Mouse (Mus musculus) ES-E14 (cell line): Measurements from ENCODE around the gene Rundc1. TPM values are rescaled to one million over a fixed set of nuclear protein-coding genes. Genes with fewer than 3 reads are reported as not detected.

Source experiments
- DNase-seq: peaks from one replicate; pipeline ENCODE4 v3.0.0-alpha.2; 2013; ENCODE audit warnings: low read depth, low spot score
- H3K27ac ChIP-seq: 2 replicates; pipeline ENCODE4 v1.5.1; 2012; ENCODE audit warnings: low read depth, mild to moderate bottlenecking, low read length, moderate library complexity, mixed read lengths; ENCODE audit not compliant: poor library complexity, insufficient read depth, severe bottlenecking
- H3K36me3 ChIP-seq: 2 replicates; pipeline ENCODE4 v1.6.1; 2012; ENCODE audit warnings: mild to moderate bottlenecking, low read length, moderate library complexity, mixed read lengths; ENCODE audit not compliant: control insufficient read depth, poor library complexity, insufficient read depth, severe bottlenecking
- H3K4me1 ChIP-seq, 2 experiments: fragments of 150-350 bp in 1 of 2; sonication (generic) in 1 of 2; 2 replicates each; pipeline ENCODE4 v1.6.1; 2012; ENCODE audit warnings: low read length in 2 of 2, mild to moderate bottlenecking in 1 of 2, mixed read lengths in 1 of 2; ENCODE audit not compliant: control insufficient read depth in 2 of 2, insufficient read depth in 2 of 2, poor library complexity in 1 of 2
- H3K4me3 ChIP-seq, 2 experiments: fragments of 150-350 bp in 1 of 2; sonication (generic) in 1 of 2; 2 replicates each; pipeline ENCODE4 v1.5.1; 2012; ENCODE audit warnings: low read length in 2 of 2, low read depth in 1 of 2, mild to moderate bottlenecking in 1 of 2, mixed read lengths in 1 of 2; ENCODE audit not compliant: insufficient read depth in 1 of 2, poor library complexity in 1 of 2, severe bottlenecking in 1 of 2
- H3K9ac ChIP-seq: 2 replicates; pipeline ENCODE4 v1.6.1; 2012; ENCODE audit warnings: low read depth, mild to moderate bottlenecking, low read length, mixed read lengths; ENCODE audit not compliant: poor library complexity, insufficient read depth, severe bottlenecking
- H3K9me3 ChIP-seq: fragments of 150-350 bp; sonication (generic); 2 replicates; pipeline ENCODE4 v1.6.1; 2012; ENCODE audit warnings: low read depth, mild to moderate bottlenecking, low read length; ENCODE audit not compliant: control insufficient read depth, insufficient read depth
- CHD2 ChIP-seq: IDR thresholded peaks from 2 replicates; pipeline ENCODE4 v1.6.1; 2014; ENCODE audit warnings: mild to moderate bottlenecking, low read depth, low read length, inconsistent platforms
- HCFC1 ChIP-seq: IDR thresholded peaks from 2 replicates; pipeline ENCODE4 v1.6.1; 2012; ENCODE audit warnings: low read length, inconsistent platforms, borderline replicate concordance; ENCODE audit not compliant: insufficient read depth
- MAFK ChIP-seq: IDR thresholded peaks from 2 replicates; pipeline ENCODE4 v1.6.1; 2014; ENCODE audit warnings: mild to moderate bottlenecking, low read depth, low read length, inconsistent platforms; ENCODE audit not compliant: insufficient read depth
- ZC3H11A ChIP-seq: IDR thresholded peaks from 2 replicates; pipeline ENCODE4 v1.6.1; 2012; ENCODE audit warnings: low read depth, mild to moderate bottlenecking, inconsistent platforms, low read length, borderline replicate concordance
- ZNF384 ChIP-seq: IDR thresholded peaks from 2 replicates; pipeline ENCODE4 v1.6.1; 2012; ENCODE audit warnings: low read depth, low read length, inconsistent platforms
- in situ Hi-C, 2 experiments: fragments of 600-800 bp; cut with MboI; formaldehyde crosslinking; loops; one replicate each; pipeline ENCODE4 v1.15.1; 2025; ENCODE audit warnings: low sequenced_read_pairs in 2 of 2, inconsistent platforms in 1 of 2; ENCODE audit not compliant: unreplicated experiment in 2 of 2
- total RNA-seq: library from RNA; depleted of rRNA; stranded (reverse); fragments of 300-350 nt; gene quantifications from 2 replicates; pipeline ENCODE4 v1.2.3, GENCODE M21; 2012

Gene Rundc1
- total RNA-seq, 1 experiment: 6.9 TPM

DNA sequence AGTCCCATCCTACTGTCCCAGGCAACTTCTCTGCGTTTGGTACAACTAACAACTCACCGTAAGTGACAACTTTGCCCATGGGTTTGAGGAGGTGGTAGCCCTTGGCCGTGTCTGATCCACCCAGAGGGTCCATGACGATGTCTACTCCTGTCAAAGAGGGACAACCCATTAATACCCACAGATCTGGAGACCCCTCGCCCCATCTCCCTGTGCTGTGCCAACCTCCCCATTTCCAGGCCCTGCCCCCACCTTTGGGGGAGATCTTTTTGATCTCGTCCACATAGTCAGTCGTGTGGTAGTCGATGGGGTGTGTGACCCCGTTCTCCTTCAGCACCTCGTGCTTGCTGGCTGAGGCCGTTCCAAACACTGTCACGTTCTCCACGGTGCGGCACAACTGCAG, 37.3 kb downstream of the Rundc1 start:
- H3K27ac ChIP-seq: no peak overlapping the region

DNA sequence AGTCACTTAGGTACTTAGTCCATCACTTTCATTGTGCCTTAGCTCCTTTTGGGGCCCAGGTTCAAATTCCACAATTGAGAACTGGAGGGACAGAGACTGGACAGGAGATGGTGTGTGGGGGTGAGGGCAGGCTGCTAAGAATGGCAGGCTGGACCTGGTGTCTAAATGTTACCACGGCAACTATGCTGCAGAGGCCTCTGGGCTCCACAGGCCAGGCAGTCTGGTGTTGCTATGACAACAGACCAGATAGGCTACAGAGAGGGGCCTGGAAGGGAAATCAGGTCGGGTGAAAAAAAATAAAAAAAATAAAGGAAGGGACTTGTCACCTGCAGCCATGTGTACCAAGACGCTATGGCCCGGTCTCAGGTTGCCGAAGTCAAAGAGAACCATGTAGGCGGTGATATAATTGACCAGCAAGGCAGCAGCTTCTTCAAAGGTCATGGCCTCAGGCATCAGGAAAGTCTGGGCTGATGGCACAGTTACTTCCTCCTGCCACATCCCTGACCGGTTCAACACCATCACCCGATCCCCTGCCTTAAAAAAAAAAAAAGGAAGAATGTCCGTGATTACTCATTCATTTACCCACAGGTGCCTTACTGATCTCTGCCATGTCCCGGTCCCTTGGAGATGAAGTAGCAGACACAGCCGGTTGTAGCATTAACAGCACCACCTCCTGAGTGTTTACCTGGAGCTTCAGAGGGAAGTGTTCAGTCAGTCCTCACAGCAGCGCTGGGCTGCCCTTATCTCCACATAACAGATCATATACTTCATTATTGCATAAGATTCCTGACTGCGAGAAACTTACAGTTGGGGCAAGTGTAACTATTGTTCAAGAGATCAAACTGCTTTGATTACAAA, 37.9 kb downstream of the Rundc1 start:
- Histone ChIP-seq H3K36me3 (peaks cover 23% of the 10 kb centered on the region), H3K27ac (no peak overlapping the region), H3K4me1 (peaks cover 11 to 41% of the 10 kb centered on the region in 2 experiments; a peak in 3 of 4 replicates), H3K9ac (no peak overlapping the region), H3K4me3 (no peak overlapping the region), H3K9me3 (no peaks in the 10 kb centered on the region)
- no peak for TF ChIP-seq ZC3H11A
- TF ChIP-seq MAFK: no peak
- TF ChIP-seq ZNF384: no peak
- no peak for TF ChIP-seq HCFC1
- no peak for TF ChIP-seq CHD2
- no peak for DNase-seq
- in situ Hi-C loops: no loop called here

More for the DNA sequence above, 37.3 kb downstream of the Rundc1 start:
- in situ Hi-C loops: no loop called here
- H3K9me3 ChIP-seq: no peaks in the 10 kb centered on the region
- TF ChIP-seq CHD2: no peak
- TF ChIP-seq MAFK: no peak
- TF ChIP-seq ZNF384: no peak
- no peak for TF ChIP-seq HCFC1
- no peak for DNase-seq
- peaks cover 11 to 41% of the 10 kb centered on the region in 2 experiments; a peak in 3 of 4 replicates for H3K4me1 ChIP-seq
- H3K36me3 ChIP-seq: peaks cover 23% of the 10 kb centered on the region
- no peak overlapping the region for H3K9ac ChIP-seq
- H3K4me3 ChIP-seq: no peak overlapping the region

DNA sequence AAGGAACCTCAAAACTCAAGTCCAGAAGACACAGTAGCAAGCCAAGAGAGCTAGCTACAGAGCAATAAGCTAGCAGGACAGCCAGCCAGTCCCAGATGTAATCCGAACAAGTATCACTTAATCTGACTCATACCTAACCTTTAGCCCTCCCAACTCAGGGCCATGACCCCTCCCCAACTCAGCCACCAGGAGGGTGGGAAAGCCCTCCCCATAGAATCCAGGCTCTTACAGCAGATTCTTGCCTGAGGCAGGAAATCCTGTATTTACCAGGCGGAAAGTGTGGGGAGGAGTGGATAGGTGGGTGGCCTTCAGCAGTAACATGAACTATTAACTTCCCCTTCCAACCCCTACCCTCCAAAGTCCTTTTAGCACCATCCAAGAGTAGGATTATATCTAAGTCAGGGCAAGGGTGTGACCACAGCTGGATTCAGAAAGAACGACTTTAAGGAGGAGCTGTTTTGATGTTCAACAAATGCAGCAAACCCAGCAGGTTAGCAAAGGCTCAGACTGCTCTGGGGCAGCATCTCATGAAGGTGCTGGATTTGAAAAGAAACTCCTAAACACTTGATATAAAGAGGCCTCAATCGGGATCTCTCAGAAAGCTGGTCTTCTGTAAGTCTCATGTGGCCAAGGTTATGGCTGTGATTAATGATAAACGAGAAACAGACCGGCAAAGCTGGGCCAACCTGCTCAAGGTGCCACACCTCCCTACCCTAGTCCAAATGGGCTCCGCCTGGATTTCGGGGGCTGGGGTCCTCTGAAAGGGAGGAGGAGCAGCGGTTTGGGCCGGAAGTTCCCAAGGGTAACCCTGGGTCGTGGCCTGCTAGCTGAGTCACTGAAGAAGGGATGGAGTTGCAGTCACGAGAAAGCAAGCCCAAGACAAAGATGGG, 39.6 kb downstream of the Rundc1 start, which contains the start of gene Rnd2:
Rnd2 (plus strand) TSS at position 789 of the 890 bp plus-strand sequence.
- peaks cover 23% of the 10 kb centered on the region for H3K36me3 ChIP-seq
- H3K9ac ChIP-seq: peak within 1 kb of the TSS; percentile 74
- DNase-seq: no peak
- peak within 1 kb of the TSS; percentile 77 to 79 for H3K4me3 ChIP-seq
- H3K9me3 ChIP-seq: no peaks in the 10 kb centered on the region
- 0 out of 2 replicates have a peak, but pooled peaks have one; percentile 42 for TF ChIP-seq MAFK
- no peak for TF ChIP-seq CHD2
- in situ Hi-C loops: no loop called here
- H3K4me1 ChIP-seq: peaks cover 7 to 32% of the 10 kb centered on the region in 2 experiments; a peak in 3 of 4 replicates
- peak within 1 kb of the TSS; percentile 82 for H3K27ac ChIP-seq

DNA sequence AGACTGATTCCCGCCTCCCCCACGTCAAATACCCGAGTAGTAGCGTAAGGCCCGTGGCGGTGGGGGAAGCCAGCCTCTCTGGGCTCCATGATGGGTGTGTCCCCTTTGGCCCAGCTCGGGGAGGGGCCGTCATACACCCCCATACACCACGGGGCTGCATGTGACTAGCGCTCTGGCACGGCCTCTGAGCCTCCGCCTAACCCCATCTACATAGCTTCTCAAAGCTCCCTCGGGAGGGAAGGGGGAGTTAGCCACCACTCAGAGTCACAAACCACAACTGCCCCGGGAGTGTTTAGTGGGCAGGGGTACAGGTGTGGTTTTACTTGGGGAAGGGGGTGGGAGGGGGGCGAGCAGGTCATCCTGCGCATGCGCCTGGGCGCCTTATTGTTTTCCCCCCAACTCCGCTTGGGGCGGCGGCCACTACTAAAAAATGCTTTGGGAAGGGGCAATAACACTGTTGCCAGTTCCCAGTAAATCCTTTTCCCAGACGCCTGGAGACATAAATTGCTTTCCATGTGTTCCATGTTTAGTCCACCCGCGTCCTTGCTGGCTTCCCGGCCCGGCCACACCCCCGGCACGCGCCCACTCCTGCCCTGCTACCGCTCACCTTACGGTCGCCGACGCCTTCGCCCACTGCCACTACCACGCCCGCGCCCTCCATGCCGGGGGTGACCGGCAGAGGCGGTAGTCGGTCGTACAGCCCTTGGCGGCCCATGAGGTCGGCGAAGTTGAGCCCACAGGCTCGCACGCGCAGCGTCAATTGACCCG, 40.4 kb downstream of the Rundc1 start:
- Histone ChIP-seq H3K4me3 (peak overlapping the region; percentile 77 to 79), H3K27ac (peak overlapping the region; percentile 82), H3K9me3 (no peaks in the 10 kb centered on the region), H3K4me1 (peaks cover 8 to 30% of the 10 kb centered on the region in 2 experiments; a peak in 3 of 4 replicates), H3K9ac (peak overlapping the region; percentile 74), H3K36me3 (peaks cover 19% of the 10 kb centered on the region)
- in situ Hi-C loops: no loop called here
- no peak for DNase-seq
- TF ChIP-seq ZNF384: no peak
- no peak for TF ChIP-seq MAFK
- no peak for TF ChIP-seq ZC3H11A
- no peak for TF ChIP-seq CHD2
- no peak for TF ChIP-seq HCFC1
